Comparison of ENCODE assay signal across 9 mouse cellular contexts in genomic region chr16:33670340-33670739, GRCm38 (mm10). TPM values are rescaled to one million over a fixed set of nuclear protein-coding genes. Genes with fewer than 3 reads are reported as not detected.
DNase-seq lines count a peak whose midpoint lies in the region; TF ChIP-seq lines count a peak whose summit lies in the region.
"Had no signal": no experiment of that assay in that cellular context is flagged by ENCODE, and none has a peak within 500 bp of the region (broad histone marks: within the 10 kb centered on the region; RNA-seq: fewer than 3 reads in every experiment).

No protein-coding gene starts in this region.

- no peak overlapping the region for H3K4me3 ChIP-seq in cerebellum, adult 2 months (replicated peaks; ENCODE audit: insufficient read depth, low read depth, low read length)
- no peak overlapping the region for H3K4me3 ChIP-seq in small intestine, adult 2 months (ENCODE audit: low read depth, low read length)
- H3K4me3 ChIP-seq: megakaryocyte, embryonic 14.5 days had no signal

- 5% methylated on average over 3 of the region's 3 CpGs for WGBS in cerebellum, adult 2 months
- WGBS in small intestine, adult 2 months = 60% methylated on average over 3 of the region's 3 CpGs

- no peaks in the 10 kb centered on the region for H3K36me3 ChIP-seq in small intestine, adult 2 months (ENCODE audit: control insufficient read depth, insufficient read depth, low read length)

- H3K27ac ChIP-seq in cerebellum, adult 2 months (ENCODE audit: insufficient read depth, low read length) = peak overlapping the region; percentile 57
- 0 out of 2 replicates have a peak overlapping the region, but pooled peaks have one; percentile 21 for H3K27ac ChIP-seq in small intestine, adult 2 months (ENCODE audit: insufficient read depth, low read depth, low read length)

- peak; percentile 38; the same call in 1 of the 2 replicates for TF ChIP-seq POLR2A in cerebellum, adult 2 months (IDR thresholded peaks at IDR 0.05; ENCODE audit: borderline replicate concordance, insufficient read depth, low read length)
- TF ChIP-seq POLR2A in small intestine, adult 2 months (IDR thresholded peaks at IDR 0.05; ENCODE audit: low read depth, low read length) = no peak

- H3K4me1 ChIP-seq in cerebellum, adult 2 months (ENCODE audit: control insufficient read depth, insufficient read depth, low read length) = peaks cover 16% of the 10 kb centered on the region; the same call in 1 of the 2 replicates
- H3K4me1 ChIP-seq in small intestine, adult 2 months (ENCODE audit: control insufficient read depth, insufficient read depth, insufficient read length, low read length) = no peaks in the 10 kb centered on the region

- no peaks in the 10 kb centered on the region for H3K27me3 ChIP-seq in cerebellum, adult 2 months (ENCODE audit: control insufficient read depth, insufficient read depth, low read length)
- no peaks in the 10 kb centered on the region for H3K27me3 ChIP-seq in small intestine, adult 2 months (ENCODE audit: control insufficient read depth, insufficient read depth, low read length)

- peak; percentile 94 for DNase-seq in heart, adult 11 months
- DNase-seq in heart, postnatal 4 days = no peak
- peak; percentile 25 for DNase-seq in lung, postnatal 10 days
- DNase-seq in lung, postnatal 4 days = no peak
- DNase-seq in cerebellum, adult 2 months = peak; percentile 89 to 96
- DNase-seq in retina, embryonic 14.5 days (ENCODE audit: low spot score) = no peak
- no peak for DNase-seq in kidney, adult 9 months

- TF ChIP-seq CTCF in cerebellum, adult 2 months (IDR thresholded peaks at IDR 0.05; ENCODE audit: borderline replicate concordance, insufficient read depth, low read depth, low read length) = no peak
- TF ChIP-seq CTCF in small intestine, adult 2 months (IDR thresholded peaks at IDR 0.05; ENCODE audit: extremely low read depth, insufficient read length, insufficient replicate concordance, low read depth, low read length) = no peak

RNA-seq across cellular contexts. Expression of gene Heg1, which starts 13.8 kb away (rescaled TPM):
- 100 to 1,000 TPM; 226 to 240 TPM for total RNA-seq in heart, postnatal 4 days (2021)
- polyA plus RNA-seq in cerebellum, adult 2 months (2012; rRNA removed) = 21.9 and 24.4 TPM in 2 replicates
- polyA plus RNA-seq in small intestine, adult 2 months (2012; rRNA removed) = 10.0 and 12.0 TPM in 2 replicates

Comparison
In these comparisons a context has a peak if more than half of its experiments do, and no peak if none do; other contexts are left out.
1. DNase-seq: peak in heart, adult 11 months (single experiment), lung, postnatal 10 days (single experiment) and cerebellum, adult 2 months (2 of 2); none in heart, postnatal 4 days (single experiment), lung, postnatal 4 days (0 of 2), retina, embryonic 14.5 days (single experiment) and kidney, adult 9 months (single experiment).